Mouse (Mus musculus): ENCODE data around the gene Cldn15. TPM values are rescaled to one million over a fixed set of nuclear protein-coding genes. Genes with fewer than 3 reads are reported as not detected.

Cldn15 gene
- total RNA-seq, 1 experiment from 2014 or later, result 5.1 TPM

DNA sequence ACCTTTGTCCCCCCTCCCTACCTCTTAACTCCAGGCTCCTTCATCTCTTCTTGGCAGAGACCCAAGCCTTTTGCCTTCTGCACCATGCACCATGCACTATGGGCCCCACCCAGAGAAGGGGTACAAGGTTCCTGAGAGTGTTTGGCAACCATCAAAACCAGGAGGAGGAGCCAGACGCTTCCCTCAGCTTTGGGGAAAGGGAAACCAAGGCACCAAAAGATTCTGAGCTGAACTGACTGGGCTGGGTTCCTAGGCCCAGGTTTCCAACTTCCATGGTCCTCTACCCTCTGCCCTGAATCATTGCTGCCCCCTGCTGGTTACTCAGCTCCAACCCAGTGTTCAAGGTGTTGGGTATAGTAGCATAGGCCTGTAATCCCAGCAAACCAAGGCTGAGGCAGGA lies 4.3 kb downstream of the Cldn15 start:
- peak; percentile 64 for ATAC-seq (replicated peaks; ENCODE audit: insufficient number of reproducible peaks, low FRiP score, low TSS enrichment, poor library complexity, severe bottlenecking)

DNA sequence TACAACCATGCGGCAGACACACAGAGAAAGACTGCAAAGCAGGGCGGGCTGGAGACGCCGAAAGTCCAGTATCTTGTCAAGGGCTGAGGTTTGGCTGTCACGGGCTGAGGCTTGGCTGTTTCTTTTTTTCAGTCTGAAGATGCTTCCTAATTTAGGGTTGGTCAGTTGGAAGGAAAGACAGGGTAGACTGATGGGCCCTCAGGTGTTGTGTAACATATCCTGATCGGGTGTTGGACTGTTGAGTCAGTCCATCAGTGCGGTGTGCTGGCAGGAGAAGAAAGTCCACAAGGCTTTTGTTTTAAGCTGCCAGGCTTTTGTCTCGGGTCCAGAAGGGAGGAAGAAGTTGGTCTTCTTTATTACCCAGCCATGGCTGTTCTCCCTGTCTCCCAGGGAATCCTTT lies 7.3 kb downstream of the Cldn15 start:
- no peak for ATAC-seq (replicated peaks; ENCODE audit: insufficient number of reproducible peaks, low FRiP score, low TSS enrichment, poor library complexity, severe bottlenecking)

DNA sequence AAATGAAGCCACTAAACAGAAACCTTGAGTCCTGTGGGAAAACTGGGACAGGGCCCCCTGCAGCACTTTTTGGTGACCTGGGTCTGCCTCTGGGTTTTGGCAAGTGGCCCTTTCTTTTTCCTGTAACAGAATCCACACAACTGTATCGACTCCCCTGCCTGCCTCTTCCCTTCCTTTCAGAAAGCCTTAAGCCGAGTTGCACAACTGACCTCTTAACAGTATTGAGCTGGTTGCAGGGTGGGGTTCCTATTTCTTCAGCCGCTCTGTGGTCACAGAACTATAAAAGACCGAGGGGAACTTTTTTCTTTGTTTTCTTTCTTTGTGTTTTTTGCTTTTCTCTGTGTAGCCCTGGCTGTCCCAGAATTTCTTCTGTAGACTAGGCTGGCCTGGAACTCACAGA lies 11.4 kb downstream of the Cldn15 start:
- ATAC-seq (replicated peaks; ENCODE audit: insufficient number of reproducible peaks, low FRiP score, low TSS enrichment, poor library complexity, severe bottlenecking), result peak; percentile 69

DNA sequence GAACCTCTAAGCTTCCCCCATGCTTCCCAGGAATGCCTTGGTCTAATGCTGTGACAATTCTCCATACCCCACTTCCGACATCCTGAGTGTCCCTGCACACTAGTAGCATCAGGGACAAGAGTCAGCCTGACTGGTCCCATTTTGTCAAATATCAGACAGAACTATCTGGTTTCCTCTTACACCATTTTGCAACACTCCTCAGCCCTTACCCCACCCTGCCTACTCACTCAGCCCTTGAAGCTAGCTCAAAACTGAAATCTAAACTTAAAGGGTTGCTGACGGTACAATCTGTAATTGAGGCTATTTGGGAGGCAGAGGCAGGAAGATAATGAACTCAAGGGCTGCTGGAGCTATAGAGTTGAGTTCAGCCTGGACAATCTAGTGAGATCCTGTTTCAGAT lies 13.3 kb downstream of the Cldn15 start:
- peak; percentile 29 for ATAC-seq (replicated peaks; ENCODE audit: insufficient number of reproducible peaks, low FRiP score, low TSS enrichment, poor library complexity, severe bottlenecking)

DNA sequence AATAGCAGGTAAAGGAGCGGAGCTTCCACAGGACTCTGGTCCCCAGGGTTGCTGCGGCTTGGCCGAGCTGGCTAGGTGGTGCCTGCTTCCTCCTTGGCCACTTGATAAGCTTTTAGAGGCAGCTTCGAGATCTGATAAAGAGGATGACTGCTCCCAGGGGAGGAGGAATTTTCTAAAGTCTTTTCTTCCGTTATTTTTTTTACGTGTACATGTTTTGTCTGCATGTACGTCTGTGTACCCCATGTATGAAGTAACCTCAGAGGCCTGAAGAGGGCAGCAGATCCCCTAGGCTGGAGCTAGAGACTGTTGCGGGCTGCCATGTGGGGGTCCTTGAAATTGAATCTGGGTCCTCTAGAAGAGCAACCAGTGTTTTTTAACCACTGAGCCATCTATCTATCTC lies 14.6 kb downstream of the Cldn15 start:
- ATAC-seq (replicated peaks; ENCODE audit: insufficient number of reproducible peaks, low FRiP score, low TSS enrichment, poor library complexity, severe bottlenecking), result no peak

DNA sequence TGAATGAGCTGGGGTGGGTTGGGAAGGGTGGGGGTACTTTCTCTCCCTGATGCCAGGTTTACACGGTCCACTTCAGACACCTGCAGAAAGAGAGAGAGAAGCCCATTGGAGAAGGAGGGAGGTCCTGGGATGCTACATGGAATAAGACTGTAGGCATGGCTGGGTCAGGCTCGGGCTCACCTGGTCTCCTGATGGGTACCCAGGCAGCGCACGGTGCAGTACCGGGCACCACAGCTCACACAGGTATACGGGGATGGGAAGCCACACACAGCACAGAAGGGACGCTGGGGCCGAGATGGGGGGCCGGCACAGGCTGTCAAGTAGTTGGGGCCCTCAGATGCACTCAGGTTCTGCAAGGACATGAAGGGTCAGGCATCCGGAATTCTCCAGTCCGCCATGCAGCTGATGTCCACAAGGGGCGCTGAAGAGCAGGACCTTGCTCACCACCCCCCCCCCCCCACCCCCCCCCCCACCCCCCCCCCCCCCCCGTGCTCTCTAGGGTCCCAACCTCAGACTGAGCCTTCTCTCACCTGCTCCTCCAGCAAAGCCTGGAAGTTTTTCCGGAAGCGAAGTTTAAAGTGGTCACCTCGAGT lies 16.0 kb downstream of the Cldn15 start:
- no peak for ATAC-seq (replicated peaks; ENCODE audit: insufficient number of reproducible peaks, low FRiP score, low TSS enrichment, poor library complexity, severe bottlenecking)

DNA sequence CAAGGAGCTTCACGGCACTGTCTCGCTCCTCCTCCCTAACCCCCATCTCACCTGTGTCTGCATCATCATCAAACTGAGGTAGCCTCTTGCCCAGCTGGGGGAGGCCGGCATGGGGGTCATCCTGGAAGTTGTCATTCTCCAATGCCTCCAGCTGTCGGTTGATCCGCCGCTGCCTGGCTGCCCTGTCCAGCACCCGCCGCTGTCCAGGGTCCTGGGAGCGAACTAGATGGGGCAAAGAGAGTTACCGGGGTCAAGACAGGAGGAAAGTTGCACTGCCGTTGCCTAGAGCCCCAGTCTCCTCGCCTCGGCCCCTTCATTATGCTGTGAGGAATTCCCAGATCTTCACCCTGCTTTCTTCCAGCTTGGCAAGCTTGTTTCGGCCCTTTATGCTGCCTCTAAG lies 18.4 kb downstream of the Cldn15 start:
- ATAC-seq (replicated peaks; ENCODE audit: insufficient number of reproducible peaks, low FRiP score, low TSS enrichment, poor library complexity, severe bottlenecking), result no peak

DNA sequence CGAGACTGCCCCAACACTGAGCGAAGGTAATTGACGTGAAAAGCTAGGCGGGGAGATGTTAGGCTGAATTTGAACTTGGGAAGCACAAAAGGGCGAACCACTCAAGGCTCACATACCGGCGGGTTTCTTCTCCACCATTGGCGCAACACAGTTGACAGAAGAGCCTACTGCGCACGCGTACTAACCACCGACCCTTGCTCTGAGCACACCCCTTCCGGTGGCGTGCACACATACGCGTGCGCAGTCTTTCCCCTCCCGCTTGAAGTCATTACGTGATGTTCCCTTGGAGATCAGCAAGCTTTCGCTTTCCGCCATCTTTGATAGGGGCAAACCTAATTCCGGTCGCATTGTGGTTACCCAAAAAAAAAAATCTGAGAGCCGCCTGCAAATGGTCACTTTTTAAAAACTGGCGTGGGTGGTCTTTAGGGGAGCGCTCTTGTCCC lies 20.3 kb downstream of the Cldn15 start, which contains the start of gene Plod3:
Plod3 (plus strand) TSS at position 325 of the 443 bp plus-strand sequence.
- peak; percentile 93 for ATAC-seq (replicated peaks; ENCODE audit: insufficient number of reproducible peaks, low FRiP score, low TSS enrichment, poor library complexity, severe bottlenecking)

DNA sequence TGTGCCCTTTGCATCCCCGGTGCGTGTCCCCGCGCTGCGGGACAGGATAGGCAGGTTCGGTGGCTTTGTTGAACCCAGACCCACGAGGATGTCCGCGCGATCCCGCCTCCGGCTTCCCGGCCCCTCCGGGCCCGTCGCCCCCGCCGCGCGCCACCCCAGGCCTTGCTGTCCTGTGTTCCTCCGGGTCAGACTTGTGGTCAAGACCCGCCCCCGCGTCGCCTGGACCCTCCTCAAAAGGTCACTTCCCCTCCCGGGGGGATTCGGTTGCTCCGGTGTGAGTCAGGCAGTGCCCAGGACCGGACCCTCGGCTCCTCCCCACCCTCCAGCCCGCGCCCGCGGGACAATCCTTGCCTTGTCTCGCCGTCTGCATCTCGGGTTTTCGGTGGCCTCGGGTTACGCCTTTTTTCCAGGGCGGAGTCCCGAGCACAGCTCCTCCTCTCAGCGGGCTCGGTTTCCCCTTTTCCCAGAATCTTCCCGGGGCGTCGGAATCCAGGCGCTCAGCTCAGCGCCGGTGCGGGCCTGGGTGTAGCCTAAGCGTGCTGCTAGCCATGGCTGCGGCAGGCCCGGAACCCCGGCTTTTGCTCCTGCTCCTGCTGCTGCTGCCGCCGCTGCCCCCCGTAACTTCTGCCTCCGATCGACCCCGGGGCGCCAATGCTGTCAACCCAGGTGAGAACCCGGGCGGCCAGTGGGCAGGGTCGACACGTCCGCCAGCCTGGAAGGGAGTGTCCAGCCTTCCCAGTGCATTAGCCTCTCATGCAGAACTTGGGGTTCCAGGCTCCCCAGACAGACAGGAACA lies 20.9 kb downstream of the Cldn15 start:
- no peak for ATAC-seq (replicated peaks; ENCODE audit: insufficient number of reproducible peaks, low FRiP score, low TSS enrichment, poor library complexity, severe bottlenecking)

DNA sequence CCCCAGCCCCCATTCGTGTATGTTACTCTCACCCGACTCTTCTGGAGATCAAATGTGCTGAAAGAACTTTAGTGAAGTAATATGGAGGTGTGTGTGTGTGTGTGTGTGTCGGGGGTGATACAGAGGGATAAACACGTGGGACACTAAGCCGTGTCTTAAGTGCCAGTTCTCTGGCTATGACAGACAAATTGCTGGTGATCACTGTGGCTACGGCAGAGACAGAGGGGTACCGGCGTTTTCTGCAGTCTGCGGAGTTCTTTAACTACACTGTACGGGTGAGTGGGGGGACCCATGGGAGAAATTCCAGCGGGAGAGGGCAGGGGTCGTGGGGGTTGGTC lies 21.5 kb downstream of the Cldn15 start, which contains the start of gene Znhit1:
Znhit1 (minus strand) TSS at position 88 of the 338 bp plus-strand sequence.
- no peak for ATAC-seq (replicated peaks; ENCODE audit: insufficient number of reproducible peaks, low FRiP score, low TSS enrichment, poor library complexity, severe bottlenecking)

DNA sequence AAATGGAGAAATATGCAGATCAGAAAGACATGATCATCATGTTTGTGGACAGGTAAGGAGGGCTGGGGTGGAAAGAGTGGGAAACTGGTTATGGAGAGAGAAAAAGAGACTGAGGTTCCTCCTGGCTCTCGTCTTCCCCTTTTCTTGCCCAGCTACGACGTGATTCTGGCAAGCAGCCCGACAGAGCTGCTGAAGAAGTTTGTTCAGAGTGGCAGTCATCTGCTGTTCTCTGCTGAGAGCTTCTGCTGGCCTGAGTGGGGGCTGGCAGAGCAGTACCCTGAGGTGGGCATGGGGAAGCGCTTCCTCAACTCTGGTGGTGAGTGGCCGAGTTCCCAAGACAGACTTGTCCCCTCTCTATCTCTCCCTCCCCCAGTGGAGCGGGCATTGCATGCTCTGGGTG lies 22.0 kb downstream of the Cldn15 start:
- ATAC-seq (replicated peaks; ENCODE audit: insufficient number of reproducible peaks, low FRiP score, low TSS enrichment, poor library complexity, severe bottlenecking), result no peak

DNA sequence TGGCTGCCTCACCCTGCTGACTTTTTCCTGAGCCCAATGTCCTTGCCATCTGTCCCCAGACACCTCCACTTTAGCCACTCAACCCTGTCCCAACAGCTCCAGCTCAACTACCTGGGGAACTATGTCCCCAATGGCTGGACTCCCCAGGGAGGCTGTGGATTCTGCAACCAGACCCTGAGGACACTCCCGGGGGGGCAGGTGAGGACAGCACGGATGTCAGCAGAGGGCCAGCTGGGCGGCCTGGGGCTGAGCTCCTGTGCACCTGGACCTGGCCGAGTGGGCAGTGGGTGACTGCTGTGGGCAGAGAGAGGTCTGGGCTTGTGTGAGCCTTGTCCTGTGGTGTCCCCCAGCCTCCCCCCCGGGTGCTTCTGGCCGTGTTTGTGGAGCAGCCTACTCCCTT lies 23.4 kb downstream of the Cldn15 start:
- no peak for ATAC-seq (replicated peaks; ENCODE audit: insufficient number of reproducible peaks, low FRiP score, low TSS enrichment, poor library complexity, severe bottlenecking)

DNA sequence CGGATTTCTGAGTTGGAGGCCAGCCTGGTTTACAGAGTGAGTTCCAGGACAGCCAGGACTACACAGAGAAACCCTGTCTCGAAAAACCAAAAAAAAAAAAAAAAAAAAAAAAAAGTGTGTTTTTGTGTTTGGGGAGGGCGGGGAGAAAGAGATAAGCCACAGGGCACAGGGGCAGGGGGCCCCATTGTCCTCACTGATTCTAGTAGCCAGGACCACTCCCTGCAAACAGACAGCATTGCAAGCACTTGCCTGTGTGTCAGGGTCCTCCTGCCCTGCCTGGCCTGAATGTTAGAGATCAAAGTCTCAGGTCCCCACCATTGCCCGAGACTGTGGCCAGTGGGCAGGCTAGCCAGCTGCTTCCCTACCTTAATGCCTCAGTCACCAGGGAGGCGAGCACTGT lies 33.0 kb downstream of the Cldn15 start:
- ATAC-seq (replicated peaks; ENCODE audit: insufficient number of reproducible peaks, low FRiP score, low TSS enrichment, poor library complexity, severe bottlenecking), result no peak

DNA sequence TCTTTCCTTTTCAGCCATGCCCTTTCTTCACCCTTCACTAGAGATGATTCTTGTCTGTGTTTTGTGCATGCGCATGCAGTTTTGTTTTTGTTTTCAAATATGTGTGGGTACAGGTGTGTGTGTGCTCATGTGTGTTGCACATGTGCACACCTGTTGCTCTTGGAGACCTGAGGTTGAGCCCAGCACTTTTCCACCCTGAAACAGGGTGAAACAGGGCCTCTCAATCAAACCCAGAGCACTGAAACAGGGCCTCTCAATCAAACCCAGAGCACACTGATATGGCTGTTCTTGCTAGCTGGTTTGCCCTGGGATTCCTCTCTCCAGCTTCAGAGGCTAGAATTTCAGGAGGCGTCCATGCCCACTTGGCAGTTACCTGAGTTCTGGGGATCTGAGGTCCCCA lies 34.2 kb downstream of the Cldn15 start:
- ATAC-seq (replicated peaks; ENCODE audit: insufficient number of reproducible peaks, low FRiP score, low TSS enrichment, poor library complexity, severe bottlenecking), result no peak

DNA sequence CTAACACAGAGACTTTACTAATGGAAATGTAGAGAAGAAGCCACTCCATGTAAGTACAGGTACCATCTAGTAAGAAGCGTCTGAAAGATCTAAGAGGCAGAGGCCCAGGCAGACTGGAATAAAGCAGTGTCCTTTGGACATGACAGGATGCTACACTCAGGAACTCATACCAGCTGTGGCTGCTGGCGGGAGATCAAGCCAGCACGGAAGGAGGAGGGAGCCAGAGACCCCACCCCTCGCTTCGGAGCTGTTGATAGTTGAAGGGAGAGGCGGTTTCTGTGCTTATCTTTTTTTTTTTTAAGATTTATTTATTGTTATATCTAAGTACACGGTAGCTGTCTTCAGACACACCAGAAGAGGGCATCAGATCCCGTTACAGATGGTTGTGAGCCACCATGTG lies 40.9 kb downstream of the Cldn15 start:
- no peak for ATAC-seq (replicated peaks; ENCODE audit: insufficient number of reproducible peaks, low FRiP score, low TSS enrichment, poor library complexity, severe bottlenecking)

DNA sequence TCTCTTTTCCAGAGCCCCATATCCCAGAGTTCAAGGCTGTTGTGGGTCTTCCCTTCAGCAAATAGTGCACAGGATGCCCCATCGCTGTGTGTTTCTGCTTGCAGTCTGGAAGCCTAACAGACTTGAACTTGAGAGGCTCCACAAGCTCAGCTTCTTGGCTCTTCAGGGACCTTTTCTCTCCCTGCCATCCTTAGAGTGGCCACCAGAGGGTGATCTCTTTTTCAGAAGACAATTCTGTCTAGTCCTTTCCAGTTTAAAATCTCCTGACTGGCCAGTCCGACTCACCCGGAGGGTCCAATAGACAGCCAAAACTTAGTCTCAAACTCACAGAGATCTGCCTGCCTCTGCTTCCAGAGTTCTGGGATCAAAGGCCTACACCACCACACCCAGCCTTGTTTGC lies 43.6 kb downstream of the Cldn15 start:
- no peak for ATAC-seq (replicated peaks; ENCODE audit: insufficient number of reproducible peaks, low FRiP score, low TSS enrichment, poor library complexity, severe bottlenecking)

DNA sequence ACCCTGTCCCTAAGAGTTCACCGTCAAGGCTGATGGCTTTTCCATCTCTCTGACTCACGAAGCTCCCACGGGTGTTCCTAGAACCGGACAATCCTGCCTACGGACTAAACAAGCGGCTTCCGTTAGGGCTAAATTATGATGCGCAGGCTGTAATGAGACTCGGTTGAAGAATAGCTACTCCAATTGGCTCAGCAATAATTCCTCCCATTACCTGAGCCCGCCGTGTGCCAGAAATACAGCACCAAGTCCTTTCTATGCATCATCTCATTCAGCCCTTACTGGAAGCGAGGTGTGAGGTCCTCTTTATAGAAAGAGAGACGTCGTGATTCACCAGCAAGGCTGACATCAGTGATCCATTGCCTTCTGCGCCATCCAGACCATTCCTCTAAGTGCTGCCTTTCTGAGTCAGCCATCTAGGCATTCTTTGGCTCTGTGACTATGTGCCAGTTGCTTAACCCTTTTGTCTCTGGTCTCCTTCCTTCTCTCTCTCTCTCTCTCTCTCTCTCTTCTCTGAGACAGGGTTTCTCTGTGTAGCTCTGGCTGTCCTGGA lies 46.1 kb downstream of the Cldn15 start:
- ATAC-seq (replicated peaks; ENCODE audit: insufficient number of reproducible peaks, low FRiP score, low TSS enrichment, poor library complexity, severe bottlenecking), result no peak

DNA sequence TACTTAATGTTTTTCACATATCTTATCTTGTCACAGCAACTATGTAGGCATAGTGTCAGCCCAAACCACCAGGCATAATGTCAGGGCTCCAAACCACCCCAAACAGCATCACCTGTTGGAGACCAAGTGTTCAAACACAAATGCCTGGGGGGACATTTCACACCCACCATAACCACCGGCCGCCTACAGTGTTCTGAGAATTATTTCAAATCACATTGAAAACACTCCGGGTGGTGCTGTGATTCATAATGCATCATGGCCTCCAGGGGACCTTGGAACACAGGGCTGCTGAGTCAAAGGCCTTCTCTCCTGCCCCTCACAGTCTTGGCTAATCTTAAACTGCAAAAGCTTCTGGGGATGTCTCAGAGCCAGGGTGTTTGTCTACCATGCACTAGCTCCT lies 49.5 kb downstream of the Cldn15 start:
- no peak for ATAC-seq (replicated peaks; ENCODE audit: insufficient number of reproducible peaks, low FRiP score, low TSS enrichment, poor library complexity, severe bottlenecking)

DNA sequence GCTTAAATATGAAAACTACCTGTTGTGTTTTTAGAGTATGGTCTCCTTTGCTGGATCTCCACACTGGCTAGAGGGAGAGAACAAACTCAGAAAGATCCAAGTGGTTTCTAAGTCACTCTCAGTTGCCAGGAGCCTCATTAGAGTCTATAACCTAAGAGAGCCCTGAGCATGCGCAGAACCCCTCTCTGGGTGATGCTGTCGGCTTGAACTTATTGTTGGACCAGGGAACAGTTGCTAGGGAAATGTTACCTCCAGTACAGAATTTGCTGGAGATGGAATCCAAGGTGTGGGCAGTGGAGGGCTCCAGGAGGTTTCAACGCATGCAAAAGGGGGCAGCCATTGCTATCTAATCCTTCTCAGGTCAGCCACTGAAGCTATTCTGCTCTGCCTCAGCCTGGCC lies 57.9 kb downstream of the Cldn15 start:
- ATAC-seq (replicated peaks; ENCODE audit: insufficient number of reproducible peaks, low FRiP score, low TSS enrichment, poor library complexity, severe bottlenecking), result no peak

DNA sequence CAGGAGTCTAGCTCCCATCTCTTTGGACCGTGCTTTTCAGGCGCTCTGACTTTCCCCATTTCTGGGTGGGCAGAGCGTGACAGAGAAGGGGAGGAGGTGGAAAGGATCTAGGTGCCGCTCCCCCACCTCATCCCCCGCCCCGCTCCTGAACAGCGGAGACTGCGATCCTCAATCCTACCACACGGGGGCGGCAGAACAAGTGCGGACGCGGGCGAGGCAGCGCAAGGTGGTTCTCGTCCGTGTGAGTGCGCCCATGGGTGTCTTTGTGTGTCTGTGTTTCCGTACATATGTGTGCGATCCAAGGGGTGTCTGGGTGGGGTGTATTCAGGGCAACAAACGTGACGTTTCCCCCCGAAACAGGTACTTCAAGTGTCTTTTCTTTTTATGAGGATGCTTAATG lies 58.7 kb downstream of the Cldn15 start:
- peak; percentile 79 for ATAC-seq (replicated peaks; ENCODE audit: insufficient number of reproducible peaks, low FRiP score, low TSS enrichment, poor library complexity, severe bottlenecking)

Data from monocyte, adult 5-6 weeks (primary cell).